Mouse (Mus musculus): ENCODE results near the gene Sbds. TPM values are rescaled to one million over a fixed set of nuclear protein-coding genes. Genes with fewer than 3 reads are reported as not detected.

Sbds gene
- polyA plus RNA-seq, 1 experiment: 24.4 TPM

- under 1% methylated on average over 88 of the region's 88 CpGs for WGBS
Observed at GRCm38 (mm10) chr5:130222146-130223004, 33.0 kb downstream of the Sbds start.

GRCm38 (mm10) chr5:130221760-130222145 is 33.6 kb downstream of the Sbds start:
- Histone ChIP-seq H3K36me3 (ENCODE audit: control insufficient read depth, insufficient read depth, low read length) (no peaks in the 10 kb centered on the region), H3K4me3 (ENCODE audit: control insufficient read depth, insufficient read depth, low read length) (peak overlapping the region; percentile 97), H3K27ac (ENCODE audit: control insufficient read depth, insufficient read depth, low read length) (peak overlapping the region; percentile 41), H3K4me1 (replicated peaks; ENCODE audit: control insufficient read depth, insufficient read depth, low read length) (peaks cover 12% of the 10 kb centered on the region), H3K27me3 (ENCODE audit: control insufficient read depth, insufficient read depth, low read length) (no peaks in the 10 kb centered on the region)
- WGBS: 2% methylated on average over 10 of the region's 10 CpGs
- no peak for DNase-seq
- no peak for TF ChIP-seq CTCF (IDR thresholded peaks at IDR 0.05; ENCODE audit: borderline replicate concordance, control insufficient read depth, extremely low read depth, insufficient read depth, low read length, poor library complexity)
- TF ChIP-seq POLR2A (IDR thresholded peaks at IDR 0.05; ENCODE audit: control insufficient read depth, extremely low read depth, insufficient read depth, low read length, poor library complexity): no peak

More at GRCm38 (mm10) chr5:130222146-130223004, 33.0 kb downstream of the Sbds start:
- Histone ChIP-seq H3K4me3 (ENCODE audit: control insufficient read depth, insufficient read depth, low read length) (peak overlapping the region; percentile 97), H3K36me3 (ENCODE audit: control insufficient read depth, insufficient read depth, low read length) (no peaks in the 10 kb centered on the region), H3K27ac (ENCODE audit: control insufficient read depth, insufficient read depth, low read length) (peak overlapping the region; percentile 41), H3K4me1 (replicated peaks; ENCODE audit: control insufficient read depth, insufficient read depth, low read length) (peaks cover 12% of the 10 kb centered on the region), H3K27me3 (ENCODE audit: control insufficient read depth, insufficient read depth, low read length) (no peaks in the 10 kb centered on the region)
- TF ChIP-seq POLR2A (IDR thresholded peaks at IDR 0.05; ENCODE audit: control insufficient read depth, extremely low read depth, insufficient read depth, low read length, poor library complexity): peak; percentile 67; the same call in 1 of the 2 replicates
- TF ChIP-seq CTCF (IDR thresholded peaks at IDR 0.05; ENCODE audit: borderline replicate concordance, control insufficient read depth, extremely low read depth, insufficient read depth, low read length, poor library complexity): no peak
- DNase-seq: peak; percentile 98

- 62% methylated on average over 2 of the region's 2 CpGs for WGBS
- no peaks in the 10 kb centered on the region for H3K36me3 ChIP-seq (ENCODE audit: control insufficient read depth, insufficient read depth, low read length)
- H3K27ac ChIP-seq (ENCODE audit: control insufficient read depth, insufficient read depth, low read length): no peak overlapping the region
- H3K27me3 ChIP-seq (ENCODE audit: control insufficient read depth, insufficient read depth, low read length): no peaks in the 10 kb centered on the region
- DNase-seq: no peak
- no peak for TF ChIP-seq POLR2A (IDR thresholded peaks at IDR 0.05; ENCODE audit: control insufficient read depth, extremely low read depth, insufficient read depth, low read length, poor library complexity)
- no peak for TF ChIP-seq CTCF (IDR thresholded peaks at IDR 0.05; ENCODE audit: borderline replicate concordance, control insufficient read depth, extremely low read depth, insufficient read depth, low read length, poor library complexity)
- no peak overlapping the region for H3K4me3 ChIP-seq (ENCODE audit: control insufficient read depth, insufficient read depth, low read length)
- H3K4me1 ChIP-seq (replicated peaks; ENCODE audit: control insufficient read depth, insufficient read depth, low read length): peaks cover 12% of the 10 kb centered on the region
Observed at GRCm38 (mm10) chr5:130221316-130221715, 34.0 kb downstream of the Sbds start.

- no peaks in the 10 kb centered on the region for H3K27me3 ChIP-seq (ENCODE audit: control insufficient read depth, insufficient read depth, low read length)
- no peak overlapping the region for H3K27ac ChIP-seq (ENCODE audit: control insufficient read depth, insufficient read depth, low read length)
- peaks cover 7% of the 10 kb centered on the region for H3K4me1 ChIP-seq (replicated peaks; ENCODE audit: control insufficient read depth, insufficient read depth, low read length)
- no peak for TF ChIP-seq CTCF (IDR thresholded peaks at IDR 0.05; ENCODE audit: borderline replicate concordance, control insufficient read depth, extremely low read depth, insufficient read depth, low read length, poor library complexity)
- no peak for TF ChIP-seq POLR2A (IDR thresholded peaks at IDR 0.05; ENCODE audit: control insufficient read depth, extremely low read depth, insufficient read depth, low read length, poor library complexity)
- 96% methylated on average over 5 of the region's 5 CpGs for WGBS
- H3K36me3 ChIP-seq (ENCODE audit: control insufficient read depth, insufficient read depth, low read length): no peaks in the 10 kb centered on the region
- no peak for DNase-seq
- H3K4me3 ChIP-seq (ENCODE audit: control insufficient read depth, insufficient read depth, low read length): no peak overlapping the region
Observed at GRCm38 (mm10) chr5:130218336-130218735, 37.0 kb downstream of the Sbds start.

GRCm38 (mm10) chr5:130217406-130217805 is 37.9 kb downstream of the Sbds start:
- H3K36me3 ChIP-seq (ENCODE audit: control insufficient read depth, insufficient read depth, low read length): peaks cover 4% of the 10 kb centered on the region; the same call in 1 of the 2 replicates
- no peaks in the 10 kb centered on the region; the same call in 1 of the 2 replicates for H3K4me1 ChIP-seq (replicated peaks; ENCODE audit: control insufficient read depth, insufficient read depth, low read length)
- no peak overlapping the region for H3K27ac ChIP-seq (ENCODE audit: control insufficient read depth, insufficient read depth, low read length)
- TF ChIP-seq CTCF (IDR thresholded peaks at IDR 0.05; ENCODE audit: borderline replicate concordance, control insufficient read depth, extremely low read depth, insufficient read depth, low read length, poor library complexity): no peak
- TF ChIP-seq POLR2A (IDR thresholded peaks at IDR 0.05; ENCODE audit: control insufficient read depth, extremely low read depth, insufficient read depth, low read length, poor library complexity): no peak
- DNase-seq: no peak
- no peaks in the 10 kb centered on the region for H3K27me3 ChIP-seq (ENCODE audit: control insufficient read depth, insufficient read depth, low read length)
- no peak overlapping the region for H3K4me3 ChIP-seq (ENCODE audit: control insufficient read depth, insufficient read depth, low read length)
- WGBS: 90% methylated on average over 4 of the region's 4 CpGs

GRCm38 (mm10) chr5:130216781-130217180 is 38.5 kb downstream of the Sbds start, which contains the start of gene Tmem248:
Gene Tmem248 (plus strand): TSS chr5:130217081.
- 89% methylated on average over 7 of the region's 7 CpGs for WGBS
- no peak within 1 kb of the TSS for H3K27ac ChIP-seq (ENCODE audit: control insufficient read depth, insufficient read depth, low read length)

More at GRCm38 (mm10) chr5:130216781-130217180, 38.5 kb downstream of the Sbds start, which contains the start of gene Tmem248:
- no peak for DNase-seq
- Histone ChIP-seq H3K4me3 (ENCODE audit: control insufficient read depth, insufficient read depth, low read length) (no peak within 1 kb of the TSS), H3K4me1 (replicated peaks; ENCODE audit: control insufficient read depth, insufficient read depth, low read length) (no peaks in the 10 kb centered on the region; the same call in 1 of the 2 replicates), H3K36me3 (ENCODE audit: control insufficient read depth, insufficient read depth, low read length) (peaks cover 9% of the 10 kb centered on the region; the same call in 1 of the 2 replicates), H3K27me3 (ENCODE audit: control insufficient read depth, insufficient read depth, low read length) (no peaks in the 10 kb centered on the region)
- TF ChIP-seq CTCF (IDR thresholded peaks at IDR 0.05; ENCODE audit: borderline replicate concordance, control insufficient read depth, extremely low read depth, insufficient read depth, low read length, poor library complexity) (no peak), POLR2A (IDR thresholded peaks at IDR 0.05; ENCODE audit: control insufficient read depth, extremely low read depth, insufficient read depth, low read length, poor library complexity) (no peak)

All from thymus, adult 2 months (tissue).